Mouse (Mus musculus) kidney, embryonic 16.5 days (tissue): ENCODE results near the gene Tns1. TPM values are rescaled to one million over a fixed set of nuclear protein-coding genes. Genes with fewer than 3 reads are reported as not detected.

Source experiments
- ATAC-seq: fragments of 200-750 bp; cut with Nextera tagmentation; 2 replicates; pipeline ENCODE4 v1.8.0; 2017; ENCODE audit warnings: moderate TSS enrichment; ENCODE audit not compliant: low FRiP score, low TSS enrichment
- H3K27ac ChIP-seq: fragments of 300-500 bp; sonication (generic); 2 replicates; pipeline ENCODE4 v1.5.1; 2014; ENCODE audit warnings: low read length
- H3K27me3 ChIP-seq: fragments of 300-500 bp; sonication (generic); 2 replicates; pipeline ENCODE4 v1.6.1; 2014; ENCODE audit warnings: low read length, control low read depth, mixed read lengths; ENCODE audit not compliant: insufficient read depth
- H3K36me3 ChIP-seq: fragments of 300-500 bp; sonication (generic); 2 replicates; pipeline ENCODE4 v1.6.1; 2014; ENCODE audit warnings: low read length, control low read depth, mixed read lengths; ENCODE audit not compliant: insufficient read depth
- H3K4me1 ChIP-seq: fragments of 300-500 bp; sonication (generic); 2 replicates; pipeline ENCODE4 v1.6.1; 2014; ENCODE audit warnings: low read length, control low read depth, mixed read lengths; ENCODE audit not compliant: insufficient read depth
- H3K4me2 ChIP-seq: fragments of 300-500 bp; sonication (generic); replicated peaks from 2 replicates; pipeline ENCODE4 v1.6.1; 2014; ENCODE audit warnings: low read depth, low read length
- H3K4me3 ChIP-seq: fragments of 300-500 bp; sonication (generic); 2 replicates; pipeline ENCODE4 v1.5.1; 2014; ENCODE audit warnings: mild to moderate bottlenecking, low read length
- H3K9ac ChIP-seq: fragments of 300-500 bp; sonication (generic); replicated peaks from 2 replicates; pipeline ENCODE4 v1.6.1; 2014; ENCODE audit warnings: low read length
- H3K9me3 ChIP-seq: fragments of 300-500 bp; sonication (generic); 2 replicates; pipeline ENCODE4 v1.6.1; 2016; ENCODE audit warnings: low read length, control low read depth
- WGBS: fragments of 180-500 bp; shearing (Covaris S2); extraction: QIAGEN DNeasy Blood & Tissue Kit; methylation state at CpG from one replicate; pipeline ENCODE4 v1.1.7; 2014; 5-methylcytosine and 5-hydroxymethylcytosine counted together
- polyA plus RNA-seq: library from polyadenylated mRNA; unstranded; fragments of >200 nt; fragmentation: Nextera tagmentation; extraction: Ambion mirVana; gene quantifications from 2 replicates; pipeline ENCODE4 v1.2.1, GENCODE M21; 2015

Tns1 gene
- polyA plus RNA-seq, 1 experiment from 2014 or later, result 77.3 TPM

DNA sequence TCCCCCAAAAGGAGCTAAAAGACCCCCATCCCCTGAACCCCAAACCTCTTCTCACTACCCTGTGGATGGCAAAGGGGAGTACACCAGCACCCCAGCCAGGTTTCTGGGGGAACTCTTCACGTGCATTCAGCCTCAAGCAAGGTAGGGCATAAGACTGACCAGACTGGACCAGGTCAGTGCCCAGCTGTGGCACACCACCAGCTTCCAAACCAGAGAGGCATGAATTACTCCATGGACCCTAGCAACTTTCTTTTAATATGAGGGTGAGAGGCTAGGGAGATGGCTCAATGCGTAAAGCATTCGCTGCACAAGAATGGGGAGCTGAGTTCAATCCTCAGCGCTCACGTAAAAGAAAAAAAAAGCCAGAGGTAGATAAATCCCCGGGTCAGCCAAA, 170.2 kb downstream of the Tns1 start:
- Histone ChIP-seq H3K4me2 (no peak overlapping the region), H3K36me3 (peaks cover 34% of the 10 kb centered on the region), H3K4me3 (no peak overlapping the region), H3K9ac (no peak overlapping the region), H3K27ac (no peak overlapping the region), H3K9me3 (no peaks in the 10 kb centered on the region), H3K27me3 (no peaks in the 10 kb centered on the region), H3K4me1 (peaks cover 26% of the 10 kb centered on the region)
- 92% methylated on average over 6 of the region's 6 CpGs for WGBS
- ATAC-seq, result no peak

DNA sequence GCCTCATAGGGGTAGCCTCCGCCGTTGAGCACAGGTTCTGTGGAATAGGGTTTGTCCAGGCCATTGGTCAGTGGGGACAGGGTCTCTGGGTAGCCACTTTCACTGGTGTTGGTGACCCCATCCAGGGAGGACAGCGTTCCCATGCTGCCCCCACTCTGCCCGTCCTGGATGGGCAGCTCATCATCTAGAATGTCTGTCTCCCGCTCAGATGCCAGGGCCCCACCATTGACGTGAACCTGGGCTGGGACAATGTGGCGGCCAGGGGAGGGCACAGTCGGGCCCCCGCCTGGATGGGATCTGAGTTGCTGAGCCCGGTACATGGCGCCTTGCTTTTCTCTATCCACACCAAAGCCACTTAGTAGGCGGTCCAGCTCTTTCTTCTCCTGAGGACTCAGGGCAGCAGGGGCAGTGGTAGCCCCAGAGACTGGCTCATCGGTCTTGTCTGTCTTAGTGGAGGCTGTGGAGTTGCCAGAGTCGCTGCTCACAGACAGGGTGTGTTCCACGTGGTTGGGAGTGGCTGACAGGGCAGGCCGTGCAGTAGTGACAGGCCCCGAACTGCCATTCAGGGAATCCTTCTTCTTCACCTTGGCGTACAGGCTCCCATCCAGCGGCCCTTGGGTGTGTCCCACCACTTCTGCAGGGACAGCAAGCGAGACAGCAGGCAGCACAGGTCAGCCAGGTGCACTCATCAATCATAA, 170.8 kb downstream of the Tns1 start:
- Histone ChIP-seq H3K4me2 (no peak overlapping the region), H3K9ac (no peak overlapping the region), H3K27ac (no peak overlapping the region), H3K27me3 (no peaks in the 10 kb centered on the region), H3K4me1 (peaks cover 24% of the 10 kb centered on the region), H3K4me3 (no peak overlapping the region), H3K36me3 (peaks cover 34% of the 10 kb centered on the region), H3K9me3 (no peaks in the 10 kb centered on the region)
- ATAC-seq, result no peak
- WGBS, result 91% methylated on average over 20 of the region's 20 CpGs

DNA sequence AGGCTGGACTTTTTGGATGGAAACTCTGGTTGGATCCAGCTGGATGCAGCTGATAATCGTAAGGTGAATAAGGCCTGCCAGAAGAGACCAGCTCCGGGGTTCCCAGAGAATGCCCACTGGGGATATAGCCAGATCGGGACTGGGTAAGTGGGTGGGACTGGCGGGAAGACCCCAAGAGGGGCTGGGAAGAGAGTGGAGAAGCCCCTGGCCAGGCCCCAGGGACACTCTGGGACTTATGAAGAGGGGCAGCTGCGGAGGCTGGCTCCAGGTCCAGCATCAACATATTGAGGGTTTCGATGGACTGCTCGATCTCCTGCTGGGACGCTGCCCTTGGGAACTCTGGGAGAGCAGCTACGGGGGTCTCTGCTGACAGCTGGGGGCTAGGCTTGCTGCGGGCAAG, 171.7 kb downstream of the Tns1 start:
- no peaks in the 10 kb centered on the region for H3K27me3 ChIP-seq
- 93% methylated on average over 10 of the region's 10 CpGs for WGBS
- no peak for ATAC-seq
- no peak overlapping the region for H3K4me3 ChIP-seq
- no peak overlapping the region for H3K27ac ChIP-seq
- peaks cover 34% of the 10 kb centered on the region for H3K36me3 ChIP-seq
- no peaks in the 10 kb centered on the region for H3K9me3 ChIP-seq
- H3K9ac ChIP-seq, result no peak overlapping the region
- peaks cover 24% of the 10 kb centered on the region for H3K4me1 ChIP-seq
- H3K4me2 ChIP-seq, result no peak overlapping the region

DNA sequence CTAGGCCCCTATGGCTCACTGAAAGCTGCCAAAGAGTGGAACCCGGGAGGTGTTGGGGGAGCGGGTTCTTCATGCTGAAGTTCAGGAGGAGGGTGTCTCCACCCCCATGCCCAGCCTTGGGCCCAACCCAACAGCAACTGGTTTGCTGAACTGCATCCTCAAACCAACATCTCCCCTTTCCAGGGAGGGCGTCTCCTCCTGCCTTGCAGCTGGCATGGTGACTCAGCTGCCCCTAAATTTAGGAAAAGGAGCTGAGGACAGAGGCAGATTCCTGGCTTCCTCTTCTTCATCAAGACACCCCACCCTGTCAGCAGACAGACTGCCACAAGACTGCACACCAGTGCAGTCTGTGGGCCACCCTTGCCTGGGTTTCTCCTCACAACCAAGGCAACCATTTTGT, 173.1 kb downstream of the Tns1 start:
- H3K4me1 ChIP-seq, result peaks cover 19% of the 10 kb centered on the region
- no peaks in the 10 kb centered on the region for H3K9me3 ChIP-seq
- H3K27ac ChIP-seq, result no peak overlapping the region
- no peak overlapping the region for H3K4me2 ChIP-seq
- H3K27me3 ChIP-seq, result no peaks in the 10 kb centered on the region
- H3K36me3 ChIP-seq, result peaks cover 34% of the 10 kb centered on the region
- no peak overlapping the region for H3K4me3 ChIP-seq
- no peak for ATAC-seq
- 90% methylated on average over 3 of the region's 3 CpGs for WGBS
- no peak overlapping the region for H3K9ac ChIP-seq

DNA sequence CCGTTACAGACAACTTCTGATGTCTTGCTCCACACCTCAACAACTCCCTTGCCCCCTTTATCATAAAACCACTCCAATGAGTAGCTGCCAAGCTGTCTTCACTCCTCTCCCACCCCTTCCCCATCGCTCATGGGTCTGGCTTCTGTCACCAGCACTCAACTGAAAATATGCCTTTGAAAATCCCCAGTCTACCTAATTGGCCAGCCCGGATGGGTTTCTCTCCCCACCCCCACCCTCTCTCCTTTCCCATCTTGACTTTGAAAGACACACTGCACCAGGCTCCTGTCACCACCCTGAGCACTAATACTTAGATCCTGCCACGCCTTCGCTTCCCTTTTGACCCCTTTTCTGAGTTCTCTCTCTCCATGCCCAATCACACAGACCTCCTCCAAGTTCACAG, 175.5 kb downstream of the Tns1 start:
- Histone ChIP-seq H3K27me3 (no peaks in the 10 kb centered on the region), H3K9ac (no peak overlapping the region), H3K36me3 (peaks cover 31% of the 10 kb centered on the region), H3K27ac (no peak overlapping the region), H3K9me3 (no peaks in the 10 kb centered on the region), H3K4me2 (no peak overlapping the region), H3K4me1 (0 out of 2 replicates have a peak, but pooled peaks cover 3% of the 10 kb centered on the region), H3K4me3 (no peak overlapping the region)
- WGBS, result 75% methylated on average over 5 of the region's 5 CpGs
- ATAC-seq, result no peak

DNA sequence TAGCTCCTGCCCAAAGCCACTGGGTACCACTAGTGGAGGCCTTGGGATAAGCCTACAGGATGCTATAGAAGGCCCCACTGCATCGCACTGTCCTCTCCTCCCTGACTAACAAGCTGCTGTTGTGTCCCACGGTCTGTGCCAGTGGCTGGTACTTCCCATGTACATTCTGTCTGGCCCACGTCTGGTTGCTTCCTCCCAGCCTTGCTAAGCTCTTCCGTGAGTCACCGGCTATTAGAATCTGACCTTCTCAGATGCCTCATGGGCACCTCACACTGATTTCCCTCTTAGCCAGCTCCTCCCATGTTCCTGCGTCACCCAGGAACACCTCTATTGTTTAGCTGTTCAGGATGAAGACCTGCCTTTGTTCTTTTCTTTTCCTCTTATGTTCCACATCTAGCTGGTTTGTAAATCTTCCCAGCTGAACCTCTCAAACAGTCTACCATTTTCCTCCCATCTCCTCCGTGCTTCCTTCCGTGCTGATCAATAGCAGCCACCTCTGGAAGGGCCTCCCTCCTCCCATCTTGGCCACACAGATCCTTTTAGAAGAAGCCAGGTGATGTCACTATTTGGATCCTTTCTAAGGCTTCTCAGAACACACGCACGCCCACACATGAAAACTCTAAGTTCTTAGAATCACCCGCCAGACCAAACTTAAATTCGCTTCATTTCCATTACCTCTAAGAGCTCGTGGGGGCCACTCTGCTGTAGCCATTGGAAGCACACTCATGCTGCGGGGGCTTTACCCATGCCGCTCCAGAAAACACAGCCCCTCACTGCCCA, 176.5 kb downstream of the Tns1 start:
- Histone ChIP-seq H3K27me3 (no peaks in the 10 kb centered on the region), H3K9me3 (no peaks in the 10 kb centered on the region), H3K9ac (no peak overlapping the region), H3K4me3 (no peak overlapping the region), H3K36me3 (peaks cover 21% of the 10 kb centered on the region), H3K4me2 (no peak overlapping the region), H3K27ac (no peak overlapping the region), H3K4me1 (0 out of 2 replicates have a peak, but pooled peaks cover 3% of the 10 kb centered on the region)
- no peak for ATAC-seq
- whole genome bisulfite sequencing, result 84% methylated on average over 15 of the region's 15 CpGs

DNA sequence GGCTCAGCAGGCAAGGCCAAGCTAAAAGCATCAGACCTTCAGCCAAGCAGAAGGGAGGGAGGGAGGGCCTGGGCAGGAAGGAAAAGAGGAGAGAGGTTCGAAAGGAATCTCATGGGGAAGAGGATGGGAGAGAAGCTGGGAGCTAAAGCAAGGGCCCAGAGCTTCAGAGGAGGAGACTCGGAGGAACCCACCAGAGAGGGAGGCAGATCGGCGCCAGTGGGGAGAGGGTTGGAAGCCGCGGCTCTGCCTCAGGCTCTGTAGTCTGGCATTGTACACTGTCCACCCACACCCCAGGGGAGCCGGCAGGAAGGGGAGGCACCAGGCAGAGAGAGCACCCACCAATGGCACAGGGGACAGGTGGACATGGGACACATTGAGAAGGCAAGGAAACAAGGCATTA, 177.5 kb downstream of the Tns1 start:
- peaks cover 8% of the 10 kb centered on the region; the same call in 1 of the 2 replicates for H3K4me1 ChIP-seq
- no peak for ATAC-seq
- no peaks in the 10 kb centered on the region for H3K27me3 ChIP-seq
- peaks cover 11% of the 10 kb centered on the region for H3K36me3 ChIP-seq
- 81% methylated on average over 7 of the region's 7 CpGs for WGBS
- H3K4me3 ChIP-seq, result no peak overlapping the region
- H3K9me3 ChIP-seq, result no peaks in the 10 kb centered on the region
- no peak overlapping the region for H3K27ac ChIP-seq
- H3K4me2 ChIP-seq, result no peak overlapping the region
- no peak overlapping the region for H3K9ac ChIP-seq

DNA sequence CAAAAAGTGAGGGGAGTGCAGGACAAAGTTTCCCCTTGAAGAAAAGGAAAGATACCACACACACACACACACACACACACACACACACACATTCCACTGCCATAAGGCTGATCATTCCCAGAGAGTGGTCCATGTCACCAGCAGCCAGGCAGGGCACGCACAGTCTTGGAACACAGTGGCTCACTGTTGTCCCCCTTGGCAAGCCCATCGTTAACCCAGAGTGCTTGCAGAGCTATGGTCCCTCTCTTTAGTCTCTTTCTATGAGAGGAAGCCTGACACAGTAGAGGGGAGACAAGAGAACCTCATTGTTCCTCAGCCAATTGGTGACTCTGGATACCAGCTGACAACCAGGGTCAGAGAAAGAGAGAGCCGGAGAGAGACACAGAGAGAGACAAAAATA, 179.9 kb downstream of the Tns1 start:
- no peaks in the 10 kb centered on the region for H3K27me3 ChIP-seq
- no peak for ATAC-seq
- H3K27ac ChIP-seq, result 0 out of 2 replicates have a peak overlapping the region, but pooled peaks have one; percentile 60
- H3K9ac ChIP-seq, result no peak overlapping the region
- H3K4me3 ChIP-seq, result no peak overlapping the region
- H3K36me3 ChIP-seq, result no peaks in the 10 kb centered on the region; the same call in 1 of the 2 replicates
- 81% methylated on average over 3 of the region's 3 CpGs for WGBS
- peaks cover 8% of the 10 kb centered on the region; the same call in 1 of the 2 replicates for H3K4me1 ChIP-seq
- no peaks in the 10 kb centered on the region for H3K9me3 ChIP-seq
- H3K4me2 ChIP-seq, result no peak overlapping the region

DNA sequence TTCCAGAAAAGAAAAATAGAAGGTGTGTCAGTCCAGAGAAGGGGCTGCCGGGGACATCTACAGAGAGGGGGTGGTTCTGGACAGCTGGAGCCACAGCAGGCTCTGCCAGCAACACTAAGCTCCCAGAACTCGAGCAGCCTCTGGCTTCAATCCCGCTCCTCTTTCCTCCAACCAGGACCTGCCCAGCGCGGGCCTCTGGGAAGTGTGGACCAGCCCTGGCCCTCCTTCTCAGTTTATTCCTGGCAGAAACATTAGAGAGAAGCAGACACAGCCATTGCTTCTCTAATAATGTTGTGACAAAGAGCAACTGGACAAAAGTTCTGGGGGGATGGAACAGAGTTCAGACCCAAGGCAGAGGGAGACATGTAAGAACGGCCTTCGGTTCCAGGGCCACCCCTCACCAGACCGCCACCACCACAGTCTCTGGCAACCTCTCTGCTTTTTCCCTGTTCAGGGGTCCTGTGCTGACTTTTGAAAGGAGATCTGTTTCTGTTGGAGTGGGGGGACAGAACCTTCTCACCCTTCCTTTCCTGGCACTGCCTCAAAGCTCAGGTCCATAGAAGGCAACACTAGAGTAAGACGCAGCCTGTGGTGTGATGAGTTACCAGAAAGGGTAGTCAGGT, 180.5 kb downstream of the Tns1 start:
- Histone ChIP-seq H3K4me3 (no peak overlapping the region), H3K9ac (no peak overlapping the region), H3K27me3 (no peaks in the 10 kb centered on the region), H3K27ac (peak overlapping the region; percentile 60; the same call in 1 of the 2 replicates), H3K4me2 (no peak overlapping the region), H3K9me3 (no peaks in the 10 kb centered on the region), H3K4me1 (peaks cover 8% of the 10 kb centered on the region; the same call in 1 of the 2 replicates), H3K36me3 (no peaks in the 10 kb centered on the region; the same call in 1 of the 2 replicates)
- 77% methylated on average over 9 of the region's 9 CpGs for whole genome bisulfite sequencing
- no peak for ATAC-seq
